Mouse (Mus musculus): ENCODE data around the gene Kirrel3. TPM values are rescaled to one million over a fixed set of nuclear protein-coding genes. Genes with fewer than 3 reads are reported as not detected.

Gene Kirrel3
- polyA plus RNA-seq, 1 experiment from 2014 or later = 6.6 TPM

DNA sequence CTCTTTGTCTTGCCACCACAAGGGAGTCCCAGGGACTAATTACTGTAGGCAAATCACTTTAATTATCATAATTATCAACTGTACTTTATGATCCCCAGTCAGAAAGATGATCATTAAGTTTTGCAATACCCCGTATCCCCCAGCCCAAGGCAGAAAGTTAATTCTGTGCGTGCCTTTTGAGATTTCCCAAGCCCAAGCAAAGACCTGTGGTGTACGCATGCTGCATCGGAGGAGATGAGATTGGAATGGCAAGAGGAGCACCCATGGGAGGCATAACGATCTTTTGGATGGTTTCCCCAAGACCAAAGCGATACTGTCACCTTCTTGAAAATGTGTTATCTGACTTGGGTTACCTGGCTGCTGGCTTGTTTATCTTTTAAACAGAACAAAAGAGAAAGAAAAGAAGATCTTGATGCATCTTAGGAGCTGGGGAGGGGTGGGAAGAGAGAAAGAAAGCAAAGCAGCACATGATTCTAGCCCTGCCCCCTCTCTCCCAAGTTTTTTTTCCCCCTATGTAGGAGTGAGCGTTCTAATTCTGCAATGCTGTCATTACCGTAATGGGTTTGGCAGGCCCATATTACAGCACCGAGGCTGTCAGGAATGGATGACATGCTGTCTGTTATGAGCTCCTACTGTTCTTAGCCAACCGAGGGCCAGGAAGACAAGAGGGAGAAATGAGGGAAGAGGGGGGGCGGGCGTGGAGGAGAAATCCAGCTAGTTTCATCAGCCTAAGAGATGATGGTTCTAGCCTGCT, 218.0 kb downstream of the Kirrel3 start:
- 81% methylated on average over 12 of the region's 12 CpGs for WGBS
- Histone ChIP-seq H3K27ac (ENCODE audit: low read depth, low read length) (no peak overlapping the region), H3K9ac (ENCODE audit: low read length) (no peak overlapping the region), H3K4me1 (ENCODE audit: control insufficient read depth, insufficient read depth, low read length) (peaks cover 6% of the 10 kb centered on the region; the same call in 1 of the 2 replicates), H3K9me3 (ENCODE audit: control insufficient read depth, low read length) (no peaks in the 10 kb centered on the region), H3K4me3 (ENCODE audit: low read depth, low read length) (no peak overlapping the region), H3K4me2 (ENCODE audit: low read depth) (no peak overlapping the region), H3K27me3 (ENCODE audit: control insufficient read depth, insufficient read depth, low read length) (no peaks in the 10 kb centered on the region), H3K36me3 (ENCODE audit: control insufficient read depth, insufficient read depth, low read length) (no peaks in the 10 kb centered on the region)
- ATAC-seq (ENCODE audit: insufficient read depth, low FRiP score, low TSS enrichment) (no peak), DNase-seq (ENCODE audit: low spot score) (no peak)

DNA sequence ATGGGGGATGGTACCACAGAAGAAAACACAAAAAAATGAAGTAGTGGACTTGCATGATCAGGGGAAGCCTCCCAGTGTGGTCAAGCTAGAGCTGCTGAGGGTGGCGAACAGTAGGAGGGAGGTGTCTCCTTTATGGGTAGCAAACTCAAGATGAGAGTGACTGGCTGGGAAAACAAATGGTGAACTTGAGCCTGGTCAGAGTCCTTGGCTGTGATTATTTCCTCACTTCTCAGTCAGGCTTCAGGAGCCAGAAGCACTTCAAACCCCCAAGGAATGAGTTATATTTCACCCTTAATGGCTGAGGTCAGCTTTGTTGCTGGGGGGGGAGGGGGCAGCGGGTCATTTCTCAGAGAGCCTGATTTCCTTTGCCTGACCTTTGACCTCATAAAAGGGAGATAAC, 218.7 kb downstream of the Kirrel3 start:
- Histone ChIP-seq H3K4me3 (ENCODE audit: low read depth, low read length) (no peak overlapping the region), H3K9me3 (ENCODE audit: control insufficient read depth, low read length) (no peaks in the 10 kb centered on the region), H3K27ac (ENCODE audit: low read depth, low read length) (no peak overlapping the region), H3K4me1 (ENCODE audit: control insufficient read depth, insufficient read depth, low read length) (peaks cover 6% of the 10 kb centered on the region; the same call in 1 of the 2 replicates), H3K9ac (ENCODE audit: low read length) (no peak overlapping the region), H3K36me3 (ENCODE audit: control insufficient read depth, insufficient read depth, low read length) (no peaks in the 10 kb centered on the region), H3K27me3 (ENCODE audit: control insufficient read depth, insufficient read depth, low read length) (no peaks in the 10 kb centered on the region), H3K4me2 (ENCODE audit: low read depth) (no peak overlapping the region)
- WGBS = 31% methylated on average over 2 of the region's 2 CpGs
- no peak for ATAC-seq (ENCODE audit: insufficient read depth, low FRiP score, low TSS enrichment)
- DNase-seq (ENCODE audit: low spot score) = peak; percentile 30

DNA sequence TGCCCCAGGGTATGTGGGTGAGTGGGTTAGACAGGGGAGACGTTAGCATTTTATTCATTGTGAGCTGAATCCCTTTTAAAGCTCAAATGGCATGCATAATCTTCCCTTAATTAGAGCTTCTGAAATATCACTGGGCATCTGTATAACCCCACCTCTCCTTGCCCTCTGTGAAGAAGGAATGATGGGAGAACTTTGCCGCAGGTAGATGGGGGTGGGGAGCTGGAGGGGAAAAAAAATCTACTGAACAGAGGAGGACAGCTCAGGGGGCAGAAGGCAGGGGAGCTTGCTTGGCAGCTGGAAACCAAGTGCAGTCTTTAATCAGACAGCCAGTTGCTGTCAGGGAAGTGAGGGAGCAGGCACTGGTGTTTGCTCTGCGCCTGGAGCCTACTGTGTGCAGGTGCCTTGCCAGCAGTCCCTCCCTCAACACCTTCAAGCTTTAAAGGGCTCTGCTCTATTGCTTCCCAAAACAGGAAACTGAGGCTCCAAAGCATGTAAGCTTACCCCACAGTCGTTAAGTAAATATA, 220.7 kb downstream of the Kirrel3 start:
- Histone ChIP-seq H3K4me2 (ENCODE audit: low read depth) (no peak overlapping the region), H3K27ac (ENCODE audit: low read depth, low read length) (no peak overlapping the region), H3K27me3 (ENCODE audit: control insufficient read depth, insufficient read depth, low read length) (no peaks in the 10 kb centered on the region), H3K4me3 (ENCODE audit: low read depth, low read length) (no peak overlapping the region), H3K9ac (ENCODE audit: low read length) (no peak overlapping the region), H3K9me3 (ENCODE audit: control insufficient read depth, low read length) (no peaks in the 10 kb centered on the region), H3K4me1 (ENCODE audit: control insufficient read depth, insufficient read depth, low read length) (peaks cover 6% of the 10 kb centered on the region; the same call in 1 of the 2 replicates), H3K36me3 (ENCODE audit: control insufficient read depth, insufficient read depth, low read length) (no peaks in the 10 kb centered on the region)
- WGBS = 46% methylated on average over 4 of the region's 4 CpGs
- no peak for ATAC-seq (ENCODE audit: insufficient read depth, low FRiP score, low TSS enrichment)
- no peak for DNase-seq (ENCODE audit: low spot score)

DNA sequence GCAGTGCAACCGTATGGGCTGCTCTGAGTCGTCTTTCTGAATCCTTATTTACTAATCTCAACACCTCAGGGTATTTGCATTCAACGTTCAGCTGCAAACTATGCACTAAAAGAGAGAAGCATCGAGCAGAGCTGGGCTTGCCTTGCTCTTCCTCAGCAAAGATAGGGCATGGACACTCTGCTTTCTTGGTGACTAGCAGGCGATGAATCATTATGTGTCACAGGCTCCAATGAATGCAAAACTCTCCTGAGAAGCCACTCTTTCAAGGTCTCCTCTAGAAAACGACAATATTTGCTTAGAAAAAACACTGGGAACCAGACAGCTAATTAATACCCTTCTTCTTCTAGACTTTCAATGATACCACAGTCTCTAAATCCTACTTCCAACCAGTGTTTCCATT, 223.0 kb downstream of the Kirrel3 start:
- no peak overlapping the region for H3K27ac ChIP-seq (ENCODE audit: low read depth, low read length)
- peaks cover 6% of the 10 kb centered on the region; the same call in 1 of the 2 replicates for H3K4me1 ChIP-seq (ENCODE audit: control insufficient read depth, insufficient read depth, low read length)
- DNase-seq (ENCODE audit: low spot score) (no peak), ATAC-seq (ENCODE audit: insufficient read depth, low FRiP score, low TSS enrichment) (no peak)
- H3K9me3 ChIP-seq (ENCODE audit: control insufficient read depth, low read length) = no peaks in the 10 kb centered on the region
- H3K4me3 ChIP-seq (ENCODE audit: low read depth, low read length) = no peak overlapping the region
- H3K36me3 ChIP-seq (ENCODE audit: control insufficient read depth, insufficient read depth, low read length) = no peaks in the 10 kb centered on the region
- H3K4me2 ChIP-seq (ENCODE audit: low read depth) = no peak overlapping the region
- no peak overlapping the region for H3K9ac ChIP-seq (ENCODE audit: low read length)
- H3K27me3 ChIP-seq (ENCODE audit: control insufficient read depth, insufficient read depth, low read length) = no peaks in the 10 kb centered on the region
- WGBS = 81% methylated on average over 6 of the region's 6 CpGs

DNA sequence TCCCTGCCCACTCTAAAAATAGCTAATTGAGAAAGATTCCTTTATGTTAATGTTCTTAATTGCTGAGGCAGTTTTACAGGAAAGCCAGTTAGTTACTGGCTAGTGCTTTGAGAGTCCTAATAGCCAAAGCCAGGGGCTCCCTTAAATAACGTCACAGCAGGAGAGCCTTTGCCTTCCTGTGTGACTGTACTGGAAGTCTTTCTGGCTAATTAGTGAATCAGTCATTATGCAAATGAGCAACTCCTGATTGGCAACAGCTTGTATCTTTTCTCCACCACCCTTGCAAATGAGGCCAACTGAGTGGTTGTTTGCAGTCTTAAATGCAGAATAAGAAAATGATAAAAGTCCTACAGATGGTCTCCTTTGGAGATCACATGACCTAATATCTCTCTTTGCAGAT, 226.3 kb downstream of the Kirrel3 start:
- Histone ChIP-seq H3K27me3 (ENCODE audit: control insufficient read depth, insufficient read depth, low read length) (no peaks in the 10 kb centered on the region), H3K4me2 (ENCODE audit: low read depth) (no peak overlapping the region), H3K36me3 (ENCODE audit: control insufficient read depth, insufficient read depth, low read length) (no peaks in the 10 kb centered on the region), H3K27ac (ENCODE audit: low read depth, low read length) (no peak overlapping the region), H3K4me1 (ENCODE audit: control insufficient read depth, insufficient read depth, low read length) (no peaks in the 10 kb centered on the region), H3K4me3 (ENCODE audit: low read depth, low read length) (no peak overlapping the region), H3K9ac (ENCODE audit: low read length) (no peak overlapping the region), H3K9me3 (ENCODE audit: control insufficient read depth, low read length) (no peaks in the 10 kb centered on the region)
- DNase-seq (ENCODE audit: low spot score) = no peak
- ATAC-seq (ENCODE audit: insufficient read depth, low FRiP score, low TSS enrichment) = no peak
- 3% methylated on average over 1 of the region's 1 CpGs for WGBS

DNA sequence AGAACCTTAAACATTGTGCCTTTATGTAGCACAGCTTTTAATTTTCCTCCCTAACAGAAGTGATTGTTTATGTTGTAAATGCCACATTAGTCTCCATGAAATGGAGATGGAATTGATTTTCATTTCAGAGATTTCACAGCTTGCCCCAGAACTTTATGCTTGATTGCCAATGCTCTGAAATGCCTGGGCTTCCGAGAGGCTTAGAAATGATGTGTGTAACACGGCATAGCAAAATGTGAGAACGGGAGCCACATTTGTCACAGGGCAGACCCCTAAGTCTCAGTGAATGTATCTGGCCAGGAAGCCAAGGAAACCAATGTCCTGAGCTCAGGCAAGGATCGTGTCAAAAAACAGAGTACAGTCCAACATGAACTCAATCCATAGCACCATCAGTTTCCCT, 227.3 kb downstream of the Kirrel3 start:
- ATAC-seq (ENCODE audit: insufficient read depth, low FRiP score, low TSS enrichment) (no peak), DNase-seq (ENCODE audit: low spot score) (no peak)
- H3K36me3 ChIP-seq (ENCODE audit: control insufficient read depth, insufficient read depth, low read length) = no peaks in the 10 kb centered on the region
- H3K4me3 ChIP-seq (ENCODE audit: low read depth, low read length) = no peak overlapping the region
- no peak overlapping the region for H3K9ac ChIP-seq (ENCODE audit: low read length)
- no peak overlapping the region for H3K4me2 ChIP-seq (ENCODE audit: low read depth)
- no peak overlapping the region for H3K27ac ChIP-seq (ENCODE audit: low read depth, low read length)
- 60% methylated on average over 4 of the region's 4 CpGs for WGBS
- no peaks in the 10 kb centered on the region for H3K4me1 ChIP-seq (ENCODE audit: control insufficient read depth, insufficient read depth, low read length)
- no peaks in the 10 kb centered on the region for H3K27me3 ChIP-seq (ENCODE audit: control insufficient read depth, insufficient read depth, low read length)
- no peaks in the 10 kb centered on the region for H3K9me3 ChIP-seq (ENCODE audit: control insufficient read depth, low read length)

DNA sequence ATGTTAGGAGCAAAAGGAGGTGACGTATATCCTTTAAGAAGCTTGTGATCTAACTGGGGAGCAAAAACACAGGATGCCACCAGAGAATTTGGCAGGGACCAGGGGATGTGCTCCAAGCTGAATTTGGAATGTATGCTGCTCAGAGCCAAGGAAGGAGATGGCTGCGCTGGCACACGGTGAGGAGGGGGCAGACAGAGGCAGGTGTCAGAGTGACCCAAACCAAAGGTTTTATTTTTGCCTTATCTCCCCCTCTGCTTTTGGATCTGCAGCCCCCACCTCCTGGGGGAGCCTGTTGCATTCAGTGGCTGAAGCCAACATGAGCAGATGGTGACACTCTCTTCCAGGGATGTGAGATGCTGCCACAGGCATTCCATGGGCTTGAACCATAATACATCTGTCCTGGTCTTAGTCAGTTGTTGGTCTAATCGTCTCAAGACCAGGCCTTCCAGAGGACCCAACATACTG, 227.8 kb downstream of the Kirrel3 start:
- DNase-seq (ENCODE audit: low spot score) = no peak
- Histone ChIP-seq H3K27ac (ENCODE audit: low read depth, low read length) (no peak overlapping the region), H3K36me3 (ENCODE audit: control insufficient read depth, insufficient read depth, low read length) (no peaks in the 10 kb centered on the region), H3K27me3 (ENCODE audit: control insufficient read depth, insufficient read depth, low read length) (no peaks in the 10 kb centered on the region), H3K9me3 (ENCODE audit: control insufficient read depth, low read length) (no peaks in the 10 kb centered on the region), H3K4me1 (ENCODE audit: control insufficient read depth, insufficient read depth, low read length) (no peaks in the 10 kb centered on the region), H3K9ac (ENCODE audit: low read length) (no peak overlapping the region), H3K4me3 (ENCODE audit: low read depth, low read length) (no peak overlapping the region), H3K4me2 (ENCODE audit: low read depth) (no peak overlapping the region)
- WGBS = 87% methylated on average over 4 of the region's 4 CpGs
- ATAC-seq (ENCODE audit: insufficient read depth, low FRiP score, low TSS enrichment) = no peak

DNA sequence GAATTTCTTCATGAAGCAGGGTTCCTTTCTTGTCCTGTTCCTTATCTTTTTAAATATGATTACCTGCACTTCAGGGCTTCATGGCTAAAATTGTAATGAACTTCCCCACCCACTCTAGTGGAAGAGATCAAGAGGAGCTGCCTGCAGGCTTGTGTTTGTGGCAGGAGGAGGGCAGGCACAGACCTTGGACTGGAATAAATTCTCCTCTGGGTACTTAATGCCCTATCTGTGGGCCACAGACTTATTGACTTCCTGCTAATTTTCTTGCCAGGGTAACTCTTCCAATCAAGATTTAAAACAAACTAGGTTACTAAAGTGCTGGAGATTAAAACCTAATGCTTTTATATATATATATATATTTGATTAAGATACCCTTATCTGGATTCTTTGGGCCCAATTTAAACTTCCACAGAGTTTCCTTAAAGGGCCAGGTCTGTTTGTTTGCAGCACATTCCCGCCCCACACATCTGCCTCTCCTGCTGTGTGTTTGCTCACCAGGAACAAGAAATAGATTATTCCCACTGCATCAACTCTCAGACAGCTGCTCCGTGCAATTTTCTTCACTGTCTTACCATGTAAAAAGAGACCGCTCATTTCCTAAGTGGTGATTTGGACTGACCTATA, 229.4 kb downstream of the Kirrel3 start:
- Histone ChIP-seq H3K27me3 (ENCODE audit: control insufficient read depth, insufficient read depth, low read length) (no peaks in the 10 kb centered on the region), H3K4me2 (ENCODE audit: low read depth) (no peak overlapping the region), H3K9me3 (ENCODE audit: control insufficient read depth, low read length) (no peaks in the 10 kb centered on the region), H3K4me3 (ENCODE audit: low read depth, low read length) (no peak overlapping the region), H3K36me3 (ENCODE audit: control insufficient read depth, insufficient read depth, low read length) (no peaks in the 10 kb centered on the region), H3K4me1 (ENCODE audit: control insufficient read depth, insufficient read depth, low read length) (no peaks in the 10 kb centered on the region), H3K9ac (ENCODE audit: low read length) (no peak overlapping the region), H3K27ac (ENCODE audit: low read depth, low read length) (no peak overlapping the region)
- DNase-seq (ENCODE audit: low spot score) (no peak), ATAC-seq (ENCODE audit: insufficient read depth, low FRiP score, low TSS enrichment) (no peak)
- 49% methylated on average over 3 of the region's 3 CpGs for WGBS

DNA sequence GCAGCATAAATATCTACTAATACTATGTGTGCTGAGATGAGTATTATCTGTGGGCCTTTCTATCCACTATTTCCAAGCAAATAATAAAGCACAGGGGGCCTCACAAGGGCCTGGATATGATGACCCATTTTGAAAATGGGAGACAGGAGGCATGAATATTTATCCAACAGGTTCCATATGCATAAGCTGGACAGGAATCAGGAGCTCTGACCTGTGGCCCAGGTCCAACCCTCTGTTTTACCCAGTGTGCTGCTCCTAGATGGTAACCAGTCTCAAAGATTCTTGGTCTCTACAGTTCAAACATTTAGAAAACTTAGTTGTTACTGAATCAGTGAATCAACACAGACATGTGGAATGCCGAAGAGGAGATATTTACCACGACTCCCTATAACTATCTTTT, 230.8 kb downstream of the Kirrel3 start:
- H3K36me3 ChIP-seq (ENCODE audit: control insufficient read depth, insufficient read depth, low read length) = no peaks in the 10 kb centered on the region
- ATAC-seq (ENCODE audit: insufficient read depth, low FRiP score, low TSS enrichment) = no peak
- H3K4me2 ChIP-seq (ENCODE audit: low read depth) = no peak overlapping the region
- no peak overlapping the region for H3K9ac ChIP-seq (ENCODE audit: low read length)
- 87% methylated on average over 2 of the region's 2 CpGs for WGBS
- H3K9me3 ChIP-seq (ENCODE audit: control insufficient read depth, low read length) = no peaks in the 10 kb centered on the region
- DNase-seq (ENCODE audit: low spot score) = no peak
- no peak overlapping the region for H3K4me3 ChIP-seq (ENCODE audit: low read depth, low read length)
- no peaks in the 10 kb centered on the region for H3K27me3 ChIP-seq (ENCODE audit: control insufficient read depth, insufficient read depth, low read length)
- no peaks in the 10 kb centered on the region for H3K4me1 ChIP-seq (ENCODE audit: control insufficient read depth, insufficient read depth, low read length)
- H3K27ac ChIP-seq (ENCODE audit: low read depth, low read length) = no peak overlapping the region
